Mouse (Mus musculus) embryo, embryonic 10 days (tissue): ENCODE measurements around the gene Zfp967.
"Not testable (repeated sequence)": the region's sequence is repeated elsewhere in the genome, so short reads cannot be mapped to it uniquely, and the experiment has no call there.

Source experiments
- DNase-seq: peaks from one replicate; pipeline ENCODE4 v3.0.0-alpha.2; 2015; ENCODE audit warnings: low spot score

Gene Zfp967

GRCm38 (mm10) chr2:176520756-176521155, at the start of gene Zfp967:
Zfp967 (plus strand) TSS chr2:176521056.
- not testable (repeated sequence) for DNase-seq

- DNase-seq, result not testable (repeated sequence)
Observed at GRCm38 (mm10) chr2:176486683-176487082, 34.2 kb upstream of the Zfp967 start, which contains the start of gene Gm14434. Gm14434 (minus strand) TSS chr2:176486783.
